Mouse (Mus musculus) stomach, embryonic 15.5 days (tissue): ENCODE measurements around the gene Cav2. TPM values are rescaled to one million over a fixed set of nuclear protein-coding genes. Genes with fewer than 3 reads are reported as not detected.

Experiments used
- ATAC-seq: fragments of 200-750 bp; cut with Nextera tagmentation; 2 replicates; pipeline ENCODE4 v1.8.0; 2017; ENCODE audit warnings: low read depth, moderate number of reproducible peaks, moderate TSS enrichment; ENCODE audit not compliant: insufficient read depth, low FRiP score
- H3K27ac ChIP-seq: fragments of 300-500 bp; sonication (generic); 2 replicates; pipeline ENCODE4 v1.5.1; 2015; ENCODE audit warnings: mild to moderate bottlenecking, inconsistent platforms
- H3K27me3 ChIP-seq: fragments of 300-500 bp; sonication (generic); replicated peaks from 2 replicates; pipeline ENCODE4 v1.6.1; 2015; ENCODE audit warnings: inconsistent platforms
- H3K36me3 ChIP-seq: fragments of 300-500 bp; sonication (generic); 2 replicates; pipeline ENCODE4 v1.6.1; 2015; ENCODE audit warnings: inconsistent platforms
- H3K4me1 ChIP-seq: fragments of 300-500 bp; sonication (generic); 2 replicates; pipeline ENCODE4 v1.6.1; 2015; ENCODE audit warnings: inconsistent platforms
- H3K4me2 ChIP-seq: fragments of 300-500 bp; sonication (generic); 2 replicates; pipeline ENCODE4 v1.6.1; 2015; ENCODE audit warnings: mild to moderate bottlenecking, inconsistent platforms
- H3K4me3 ChIP-seq: fragments of 300-500 bp; sonication (generic); replicated peaks from 2 replicates; pipeline ENCODE4 v1.5.1; 2015; ENCODE audit warnings: inconsistent platforms
- H3K9ac ChIP-seq: fragments of 300-500 bp; sonication (generic); 2 replicates; pipeline ENCODE4 v1.6.1; 2015; ENCODE audit warnings: inconsistent platforms
- H3K9me3 ChIP-seq: fragments of 300-500 bp; sonication (generic); 2 replicates; pipeline ENCODE4 v1.6.1; 2016; ENCODE audit warnings: inconsistent platforms
- WGBS: fragments of 180-500 bp; shearing (Covaris S2); methylation state at CpG from one replicate; pipeline ENCODE4 v1.1.7; 2015; 5-methylcytosine and 5-hydroxymethylcytosine counted together
- polyA plus RNA-seq: library from polyadenylated mRNA; unstranded; fragments of >200 nt; fragmentation: Nextera tagmentation; extraction: Ambion mirVana; gene quantifications from 2 replicates; pipeline ENCODE4 v1.2.1, GENCODE M21; 2015

Cav2 gene
- polyA plus RNA-seq = 43.4 and 52.2 TPM in 2 replicates

DNA sequence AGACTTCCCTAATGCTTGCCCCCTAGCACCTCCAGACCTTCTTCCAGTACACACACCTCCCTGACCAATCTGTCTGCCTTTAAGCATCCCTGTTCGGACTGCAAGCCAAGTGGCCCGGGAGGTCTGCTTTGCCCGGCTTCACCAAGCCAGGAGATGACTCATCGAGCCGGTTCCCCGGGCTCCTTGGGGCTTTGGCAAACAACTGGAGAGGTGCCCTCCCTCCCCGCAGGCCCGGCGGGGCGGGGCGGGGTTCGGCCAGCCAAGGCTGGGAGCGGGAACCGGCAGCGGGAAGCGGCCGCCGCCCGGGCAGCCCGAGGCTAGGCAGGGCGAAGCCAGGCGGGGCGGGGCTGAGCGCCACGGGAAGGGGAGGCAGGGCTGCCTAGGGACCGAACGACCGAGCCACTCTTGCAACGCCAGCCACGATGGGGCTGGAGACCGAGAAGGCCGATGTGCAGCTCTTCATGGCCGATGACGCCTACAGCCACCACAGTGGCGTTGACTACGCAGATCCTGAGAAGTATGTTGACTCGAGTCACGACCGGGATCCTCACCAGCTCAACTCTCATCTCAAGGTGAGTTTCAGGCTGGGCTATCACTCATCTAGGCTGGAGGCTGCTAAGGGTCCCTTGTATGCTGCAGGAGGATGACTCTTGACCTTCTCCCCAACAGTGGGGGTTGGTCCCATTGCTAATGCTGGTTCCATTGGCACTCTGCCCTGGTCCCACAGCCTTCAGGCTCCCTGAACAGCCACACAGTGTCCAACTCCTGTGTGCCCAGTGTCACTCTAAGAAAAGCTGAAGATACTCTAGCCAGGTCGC is at the start of gene Cav2:
TSS of gene Cav2 (plus strand) at position 247 of the 818 bp plus-strand sequence.
- peak; percentile 90 for ATAC-seq
- peak within 1 kb of the TSS; percentile 72 for H3K4me2 ChIP-seq
- WGBS = 1% methylated on average over 31 of the region's 40 CpGs
- no peaks in the 10 kb centered on the region for H3K9me3 ChIP-seq
- H3K36me3 ChIP-seq = no peaks in the 10 kb centered on the region
- H3K9ac ChIP-seq = peak within 1 kb of the TSS; percentile 8; the same call in 1 of the 2 replicates
- no peaks in the 10 kb centered on the region for H3K27me3 ChIP-seq
- no peaks in the 10 kb centered on the region for H3K4me1 ChIP-seq
- H3K27ac ChIP-seq = peak within 1 kb of the TSS; percentile 89
- H3K4me3 ChIP-seq = peak within 1 kb of the TSS; percentile 46

DNA sequence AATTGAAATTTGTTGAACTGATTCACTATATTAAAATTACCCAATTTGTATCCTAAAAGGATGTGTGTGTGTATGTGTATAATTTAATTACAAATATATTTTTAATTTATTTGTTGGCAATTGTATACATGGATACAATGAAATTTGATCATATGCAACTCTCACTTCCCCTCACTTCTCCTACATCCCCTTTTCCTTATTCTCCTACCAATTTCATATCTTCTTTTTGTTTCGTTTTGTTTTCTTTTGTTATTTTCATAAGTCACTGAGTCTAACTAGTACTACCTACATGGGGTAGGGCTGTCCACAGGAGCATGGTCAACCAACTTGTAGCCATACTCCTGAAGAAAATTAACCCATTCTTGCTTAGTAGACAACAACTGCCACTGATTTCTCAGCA is 41.3 kb upstream of the Cav2 start:
- no peak overlapping the region for H3K9ac ChIP-seq
- ATAC-seq = no peak
- no peak overlapping the region for H3K27ac ChIP-seq
- H3K4me2 ChIP-seq = no peak overlapping the region
- no peaks in the 10 kb centered on the region for H3K9me3 ChIP-seq
- H3K4me1 ChIP-seq = no peaks in the 10 kb centered on the region
- WGBS = 86% methylated on average over 1 of the region's 1 CpGs
- H3K36me3 ChIP-seq = no peaks in the 10 kb centered on the region
- H3K4me3 ChIP-seq = no peak overlapping the region
- no peaks in the 10 kb centered on the region for H3K27me3 ChIP-seq

DNA sequence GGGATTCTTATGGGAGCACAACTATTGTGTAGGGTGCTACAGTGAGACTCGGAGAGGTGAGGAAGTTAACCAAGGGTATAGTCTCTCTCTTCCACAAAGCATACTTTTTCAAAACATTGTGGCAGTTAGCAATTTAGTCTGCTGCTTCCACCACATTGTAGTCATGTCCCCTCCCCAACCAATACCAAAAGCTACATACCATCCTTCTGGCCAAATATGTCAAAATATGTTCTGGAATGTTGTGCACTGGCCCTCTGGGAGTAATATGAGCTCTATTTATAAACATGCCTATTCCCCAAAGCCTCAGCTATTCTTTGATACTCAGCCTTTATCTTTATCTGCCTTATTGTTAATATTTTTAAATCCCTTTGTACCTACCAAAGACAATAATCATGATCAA is 40.0 kb upstream of the Cav2 start:
- Histone ChIP-seq H3K4me3 (no peak overlapping the region), H3K36me3 (no peaks in the 10 kb centered on the region), H3K27ac (no peak overlapping the region), H3K4me1 (no peaks in the 10 kb centered on the region), H3K9me3 (no peaks in the 10 kb centered on the region), H3K9ac (no peak overlapping the region), H3K4me2 (no peak overlapping the region), H3K27me3 (no peaks in the 10 kb centered on the region)
- ATAC-seq = no peak
- WGBS = 89% methylated on average over 1 of the region's 1 CpGs

DNA sequence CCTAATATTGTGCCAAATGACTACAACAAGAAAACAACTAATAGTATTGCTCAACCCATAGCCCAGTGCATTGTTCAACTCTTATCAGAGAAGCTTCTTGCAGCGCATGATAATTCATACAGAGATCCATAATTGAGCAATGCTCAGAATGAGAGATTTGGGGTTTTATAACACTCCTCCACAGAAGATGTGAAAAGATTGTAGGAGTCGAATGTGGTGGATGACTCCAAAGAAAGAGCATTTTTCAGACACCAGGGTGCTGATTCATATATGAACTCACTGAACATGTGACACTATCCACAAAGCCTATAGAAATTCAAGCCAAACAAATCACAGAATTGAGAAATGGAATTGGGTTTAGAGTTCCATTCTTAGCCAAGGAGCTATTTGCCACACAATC is 34.0 kb upstream of the Cav2 start:
- Histone ChIP-seq H3K9ac (no peak overlapping the region), H3K27me3 (no peaks in the 10 kb centered on the region), H3K4me3 (no peak overlapping the region), H3K4me1 (no peaks in the 10 kb centered on the region), H3K9me3 (no peaks in the 10 kb centered on the region), H3K36me3 (no peaks in the 10 kb centered on the region), H3K27ac (no peak overlapping the region), H3K4me2 (no peak overlapping the region)
- WGBS = 93% methylated on average over 2 of the region's 2 CpGs
- ATAC-seq = no peak

DNA sequence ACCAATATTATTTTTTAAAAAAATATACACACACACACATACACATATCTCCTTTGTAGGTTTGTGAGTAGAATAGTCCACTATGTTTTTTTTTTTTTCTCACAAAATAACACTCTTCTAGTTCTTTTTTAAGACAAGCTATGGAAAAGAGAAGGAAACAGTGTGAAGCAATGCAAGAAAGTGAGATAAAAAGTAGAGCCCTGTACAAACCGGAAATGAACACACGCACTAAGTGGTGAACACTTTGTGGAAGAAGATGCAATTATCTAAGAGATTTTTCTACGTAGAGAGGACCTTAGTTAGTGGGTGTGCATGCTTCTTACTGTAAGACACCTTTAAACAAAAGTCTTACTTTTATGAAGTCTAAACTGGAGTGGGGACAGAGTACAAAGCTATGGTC is 33.3 kb upstream of the Cav2 start:
- WGBS = 82% methylated on average over 3 of the region's 3 CpGs
- no peak for ATAC-seq
- Histone ChIP-seq H3K4me2 (no peak overlapping the region), H3K27me3 (no peaks in the 10 kb centered on the region), H3K9me3 (no peaks in the 10 kb centered on the region), H3K27ac (no peak overlapping the region), H3K4me3 (no peak overlapping the region), H3K4me1 (no peaks in the 10 kb centered on the region), H3K9ac (no peak overlapping the region), H3K36me3 (no peaks in the 10 kb centered on the region)

DNA sequence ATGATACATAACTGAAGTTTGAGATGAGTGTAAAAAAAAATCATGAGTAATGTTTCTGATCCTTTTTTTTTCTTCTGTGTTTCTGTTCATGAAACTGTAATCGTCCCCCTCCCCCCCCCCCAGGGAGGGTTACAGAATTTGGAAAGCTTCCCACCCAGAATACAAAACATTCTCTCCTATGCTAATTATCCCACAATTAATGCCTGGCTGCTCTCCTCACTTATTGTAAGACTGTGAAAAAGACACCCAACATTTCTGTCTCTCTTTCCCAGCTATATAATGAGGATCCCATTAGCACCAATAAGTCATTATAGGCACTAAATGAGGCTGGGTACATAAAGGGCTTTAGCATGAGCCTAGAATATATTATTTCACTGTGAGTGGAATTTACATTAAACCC is 32.7 kb upstream of the Cav2 start:
- Histone ChIP-seq H3K27me3 (no peaks in the 10 kb centered on the region), H3K4me1 (no peaks in the 10 kb centered on the region), H3K36me3 (no peaks in the 10 kb centered on the region), H3K9me3 (no peaks in the 10 kb centered on the region), H3K9ac (no peak overlapping the region), H3K4me3 (no peak overlapping the region), H3K27ac (no peak overlapping the region), H3K4me2 (no peak overlapping the region)
- no peak for ATAC-seq
- no CpG with 5 or more reads among the region's 1 CpGs for WGBS

DNA sequence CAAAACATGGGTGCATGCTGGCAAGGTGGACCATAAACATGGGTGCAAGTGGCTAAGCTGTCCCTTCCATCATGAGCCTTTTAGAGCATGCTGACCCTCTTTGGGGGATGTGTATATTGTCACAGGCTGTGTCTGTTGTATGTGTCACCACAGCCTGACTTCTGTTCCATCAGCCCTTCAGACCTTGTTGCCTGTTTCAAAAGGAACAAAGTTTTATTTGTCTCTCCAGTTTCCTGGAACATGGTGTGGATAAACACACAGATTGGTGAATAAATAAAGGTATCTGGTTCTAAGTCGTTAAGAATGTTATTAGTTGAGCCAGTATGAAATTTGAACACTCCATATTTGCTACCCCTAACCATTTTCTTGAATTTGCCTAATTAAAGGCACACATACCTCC is 29.0 kb upstream of the Cav2 start:
- no peak overlapping the region for H3K4me3 ChIP-seq
- no peak overlapping the region for H3K27ac ChIP-seq

DNA sequence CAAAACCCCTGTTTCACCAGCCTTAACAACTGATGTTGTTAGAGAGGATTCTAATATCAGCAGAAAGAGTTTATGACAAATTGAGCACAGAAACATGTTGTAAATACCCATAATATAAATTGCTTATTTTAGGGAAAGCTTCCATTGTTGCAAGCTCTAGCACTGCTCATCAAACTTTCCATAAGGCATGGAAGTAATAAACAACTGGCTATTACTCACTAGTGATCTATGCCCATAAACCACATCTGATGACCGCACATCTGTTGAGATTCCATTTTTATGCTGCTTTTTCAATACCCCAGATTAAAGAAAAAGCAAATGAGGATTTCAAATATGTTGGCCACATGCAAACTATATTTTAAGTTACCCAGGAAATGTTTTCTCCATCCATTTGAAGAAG is 22.8 kb upstream of the Cav2 start:
- Histone ChIP-seq H3K27me3 (no peaks in the 10 kb centered on the region), H3K4me1 (no peaks in the 10 kb centered on the region), H3K36me3 (no peaks in the 10 kb centered on the region), H3K4me3 (no peak overlapping the region), H3K9me3 (no peaks in the 10 kb centered on the region), H3K4me2 (no peak overlapping the region), H3K9ac (no peak overlapping the region), H3K27ac (no peak overlapping the region)
- ATAC-seq = no peak
- WGBS = 63% methylated on average over 1 of the region's 1 CpGs

More for the DNA sequence above, 29.0 kb upstream of the Cav2 start:
- ATAC-seq = no peak
- H3K4me2 ChIP-seq = no peak overlapping the region
- 63% methylated on average over 1 of the region's 1 CpGs for WGBS
- H3K4me1 ChIP-seq = no peaks in the 10 kb centered on the region
- H3K9ac ChIP-seq = no peak overlapping the region
- H3K9me3 ChIP-seq = no peaks in the 10 kb centered on the region
- H3K27me3 ChIP-seq = no peaks in the 10 kb centered on the region
- no peaks in the 10 kb centered on the region for H3K36me3 ChIP-seq

DNA sequence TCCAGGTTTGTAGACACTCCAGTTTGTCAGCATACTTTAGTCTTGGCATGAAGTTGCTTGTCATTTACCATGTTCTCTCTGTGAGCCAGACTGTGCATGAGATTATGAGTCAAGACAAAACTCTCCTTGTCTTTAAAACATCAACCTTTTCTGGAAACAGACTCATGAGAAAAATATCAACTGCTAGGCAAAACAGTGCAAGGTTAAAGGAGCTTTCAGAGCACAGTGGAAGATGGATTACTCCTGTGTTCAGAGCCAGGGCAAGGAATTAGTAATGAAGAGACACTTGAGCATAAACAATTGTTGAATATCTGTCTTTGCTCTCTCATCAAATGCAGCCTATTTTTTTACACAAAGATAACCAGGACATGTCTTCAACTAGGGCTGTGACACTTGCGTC is 22.1 kb upstream of the Cav2 start:
- Histone ChIP-seq H3K9ac (no peak overlapping the region), H3K27ac (no peak overlapping the region), H3K36me3 (no peaks in the 10 kb centered on the region), H3K4me3 (no peak overlapping the region), H3K4me1 (no peaks in the 10 kb centered on the region), H3K4me2 (no peak overlapping the region), H3K9me3 (no peaks in the 10 kb centered on the region), H3K27me3 (no peaks in the 10 kb centered on the region)
- ATAC-seq = no peak
- 82% methylated on average over 1 of the region's 1 CpGs for WGBS

DNA sequence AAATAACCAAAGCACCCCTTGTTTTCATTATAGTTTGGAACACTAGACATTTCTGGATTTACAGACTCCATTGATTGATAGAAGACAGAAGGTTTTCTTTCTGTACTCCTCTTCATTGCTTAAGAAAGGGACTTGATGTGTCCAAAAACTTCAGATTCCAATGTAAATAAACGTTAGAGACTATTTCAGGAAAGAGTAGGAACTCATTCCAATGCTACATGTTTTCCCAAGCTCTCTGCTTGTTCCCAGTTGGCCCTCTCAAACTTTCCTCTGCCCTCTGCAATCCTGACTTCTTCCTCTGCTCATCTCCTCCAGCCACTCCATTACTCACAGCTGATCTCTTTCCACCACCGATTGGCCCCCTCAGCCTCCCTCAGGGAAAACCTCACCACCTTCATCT is 18.2 kb upstream of the Cav2 start:
- Histone ChIP-seq H3K4me3 (no peak overlapping the region), H3K27ac (no peak overlapping the region), H3K9me3 (no peaks in the 10 kb centered on the region), H3K27me3 (no peaks in the 10 kb centered on the region), H3K36me3 (no peaks in the 10 kb centered on the region), H3K4me1 (no peaks in the 10 kb centered on the region), H3K9ac (no peak overlapping the region), H3K4me2 (no peak overlapping the region)
- ATAC-seq = no peak
- WGBS = 41% methylated on average over 2 of the region's 2 CpGs

DNA sequence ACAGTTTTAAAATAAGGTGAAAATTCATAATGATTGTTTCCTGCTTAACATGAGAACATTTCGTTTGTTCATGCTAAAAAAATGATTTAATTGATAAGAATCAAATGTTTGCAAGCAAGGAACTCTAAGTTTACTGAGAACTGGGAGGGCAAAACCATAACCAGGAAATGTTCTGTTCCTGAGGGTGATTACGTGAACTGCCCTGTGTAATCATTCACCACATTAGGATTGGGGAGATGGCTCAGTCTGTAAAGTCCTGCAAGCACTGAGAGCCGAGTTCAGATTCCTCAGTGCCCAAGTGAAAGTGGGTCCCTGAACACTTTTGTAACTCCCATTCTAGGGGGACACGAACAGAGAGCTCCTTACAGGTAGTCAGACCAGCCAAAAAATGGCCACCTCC is 15.9 kb upstream of the Cav2 start:
- Histone ChIP-seq H3K9ac (no peak overlapping the region), H3K9me3 (no peaks in the 10 kb centered on the region), H3K4me2 (no peak overlapping the region), H3K27me3 (no peaks in the 10 kb centered on the region), H3K4me1 (no peaks in the 10 kb centered on the region), H3K27ac (0 out of 2 replicates have a peak overlapping the region, but pooled peaks have one; percentile 13), H3K4me3 (no peak overlapping the region), H3K36me3 (no peaks in the 10 kb centered on the region)
- ATAC-seq = no peak
- WGBS = 66% methylated on average over 4 of the region's 4 CpGs

DNA sequence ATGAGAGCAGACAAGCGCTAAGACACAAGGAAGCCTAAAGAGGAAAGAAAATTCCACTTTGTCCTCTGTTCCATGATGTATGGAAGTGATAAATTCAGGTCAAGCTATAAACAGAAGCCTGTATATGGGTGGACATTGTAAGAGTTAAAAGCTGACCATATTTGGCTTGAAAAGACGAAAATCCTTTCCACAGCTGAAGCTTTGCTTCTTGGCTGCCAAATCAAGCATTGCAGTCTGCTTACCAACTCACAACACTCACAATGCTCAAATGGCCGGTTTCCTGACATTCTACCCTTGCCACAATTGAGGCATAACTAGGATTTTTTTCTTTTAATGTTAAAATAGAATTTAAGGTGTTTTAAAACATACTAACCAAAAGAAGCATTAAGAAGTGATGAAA is 14.5 kb upstream of the Cav2 start:
- no peaks in the 10 kb centered on the region for H3K36me3 ChIP-seq
- H3K27ac ChIP-seq = peak overlapping the region; percentile 53
- no peak overlapping the region for H3K4me3 ChIP-seq
- H3K9me3 ChIP-seq = no peaks in the 10 kb centered on the region
- no peaks in the 10 kb centered on the region for H3K27me3 ChIP-seq
- H3K4me2 ChIP-seq = no peak overlapping the region
- ATAC-seq = no peak
- WGBS = 44% methylated on average over 3 of the region's 3 CpGs
- H3K9ac ChIP-seq = no peak overlapping the region
- H3K4me1 ChIP-seq = no peaks in the 10 kb centered on the region

DNA sequence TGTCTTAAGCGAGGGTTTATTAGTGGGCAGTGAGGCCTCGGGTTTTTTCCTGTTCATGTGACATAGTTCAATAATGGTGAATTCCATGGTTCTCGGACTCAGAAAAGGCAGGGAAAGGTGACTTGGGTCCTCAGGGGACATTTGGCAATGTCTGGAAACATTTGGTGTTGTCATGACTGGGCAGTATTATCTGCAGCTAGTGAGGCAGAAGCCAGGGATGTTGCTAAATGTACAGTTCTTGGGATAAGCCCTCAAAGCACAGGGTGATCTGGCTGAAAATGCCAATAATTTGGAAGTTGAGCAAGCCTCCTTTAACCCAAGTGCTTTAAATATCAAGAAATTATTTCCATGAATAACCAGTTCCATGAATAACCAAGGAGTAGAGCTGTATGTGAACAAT is 2.6 kb upstream of the Cav2 start:
- ATAC-seq = no peak
- Histone ChIP-seq H3K27ac (no peak overlapping the region), H3K4me2 (no peak overlapping the region), H3K9me3 (no peaks in the 10 kb centered on the region), H3K4me3 (no peak overlapping the region), H3K9ac (no peak overlapping the region), H3K4me1 (no peaks in the 10 kb centered on the region), H3K27me3 (no peaks in the 10 kb centered on the region), H3K36me3 (no peaks in the 10 kb centered on the region)
- WGBS = 85% methylated on average over 3 of the region's 3 CpGs
